Mouse (Mus musculus) CD4-positive naive resting alpha-beta T cell, adult 57 days (primary cell): ENCODE data around the gene Gm5447. TPM values are rescaled to one million over a fixed set of nuclear protein-coding genes. Genes with fewer than 3 reads are reported as not detected.

Experiments used
- total RNA-seq: library from RNA; stranded (reverse); gene quantifications from one replicate; pipeline ENCODE4 v1.2.4, GENCODE M21; 2023

Gm5447 gene
- total RNA-seq: not detected

GRCm38 (mm10) chr13:30973501-30974246 lies at the start of gene Gm5447, which contains the start of gene Exoc2:
Gene Gm5447, plus strand, starts transcription at chr13:30974204.
Gene Exoc2, minus strand, starts transcription at chr13:30974093.

GRCm38 (mm10) chr13:30947540-30947939 lies 26.5 kb upstream of the Gm5447 start, which contains the start of gene Hus1b:
Gene Hus1b, minus strand, starts transcription at chr13:30947759.

Other genes with a start within 250 kb of the Gm5447 start
- 34.6 TPM for gene Irf4, start 225.0 kb upstream of the Gm5447 start, total RNA-seq
- 2.3 TPM for gene Hus1b, start 26.4 kb upstream of the Gm5447 start, total RNA-seq
- gene Exoc2, start 111 bp upstream of the Gm5447 start, total RNA-seq: 65.9 TPM